Mouse (Mus musculus): ENCODE results near the gene Nme6. TPM values are rescaled to one million over a fixed set of nuclear protein-coding genes. Genes with fewer than 3 reads are reported as not detected.

Gene Nme6
- polyA plus RNA-seq, 1 experiment from 2014 or later, result 58.7 TPM

DNA sequence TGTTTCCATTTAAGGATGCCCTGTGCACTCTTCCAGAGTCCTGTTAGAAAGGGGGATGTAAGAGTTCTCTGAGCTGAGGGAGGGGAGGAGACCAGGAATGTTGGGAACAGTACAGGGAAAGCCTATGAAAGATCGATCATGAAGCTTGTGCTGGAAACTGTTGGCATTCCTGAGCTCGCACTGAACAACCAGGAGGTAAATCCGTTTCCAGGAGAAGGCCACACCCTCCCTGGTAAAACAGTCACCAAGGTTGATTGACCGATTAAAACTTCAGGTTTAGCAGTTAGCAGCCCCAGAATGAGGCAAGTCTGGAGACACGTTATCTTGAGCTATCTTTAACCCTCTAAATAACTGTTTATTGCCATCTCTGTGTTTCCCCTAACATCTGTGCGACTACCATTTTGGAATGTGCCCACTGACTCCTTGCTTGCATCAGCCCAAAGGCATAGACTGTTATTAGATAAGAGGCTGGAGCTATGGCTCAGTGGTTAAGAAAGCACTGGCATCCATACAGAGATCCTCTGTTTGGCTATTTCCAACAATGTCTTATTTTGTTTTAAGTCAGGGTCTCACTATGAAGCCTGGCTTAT is 38.5 kb downstream of the Nme6 start:
- no peak overlapping the region for H3K9ac ChIP-seq
- H3K4me2 ChIP-seq, result no peak overlapping the region
- ATAC-seq (ENCODE audit: insufficient read depth) (no peak), DNase-seq (no peak)
- no peaks in the 10 kb centered on the region for H3K4me1 ChIP-seq (ENCODE audit: insufficient read depth)
- H3K9me3 ChIP-seq (ENCODE audit: low read depth, low read length), result no peaks in the 10 kb centered on the region
- TF ChIP-seq CTCF (IDR thresholded peaks at IDR 0.05; ENCODE audit: low read depth), result no peak
- no peak overlapping the region for H3K27ac ChIP-seq (ENCODE audit: low read depth)
- no peak overlapping the region for H3K4me3 ChIP-seq (ENCODE audit: low read depth, low read length)
- H3K27me3 ChIP-seq (ENCODE audit: insufficient read depth, low read length), result no peaks in the 10 kb centered on the region
- no peaks in the 10 kb centered on the region for H3K36me3 ChIP-seq (ENCODE audit: insufficient read depth)
- 26% methylated on average over 6 of the region's 6 CpGs for WGBS

- peak within 1 kb of the TSS; percentile 96 for H3K4me2 ChIP-seq
- 6% methylated on average over 33 of the region's 33 CpGs for WGBS
- H3K4me3 ChIP-seq (ENCODE audit: low read depth, low read length), result peak within 1 kb of the TSS; percentile 99
- peaks cover 34% of the 10 kb centered on the region for H3K36me3 ChIP-seq (ENCODE audit: insufficient read depth)
- DNase-seq (peak; percentile 99), ATAC-seq (ENCODE audit: insufficient read depth) (peak; percentile 93)
- H3K9me3 ChIP-seq (ENCODE audit: low read depth, low read length), result no peaks in the 10 kb centered on the region
- no peaks in the 10 kb centered on the region for H3K4me1 ChIP-seq (ENCODE audit: insufficient read depth)
- H3K27ac ChIP-seq (ENCODE audit: low read depth), result peak within 1 kb of the TSS; percentile 91
- peak within 1 kb of the TSS; percentile 97 for H3K9ac ChIP-seq
- peak; percentile 64 for TF ChIP-seq CTCF (IDR thresholded peaks at IDR 0.05; ENCODE audit: low read depth)
- no peaks in the 10 kb centered on the region for H3K27me3 ChIP-seq (ENCODE audit: insufficient read depth, low read length)
Observed at GRCm38 (mm10) chr9:109874797-109875691, 42.5 kb downstream of the Nme6 start, which contains the start of gene Cdc25a. Cdc25a (plus strand) TSS chr9:109875579.

- Histone ChIP-seq H3K9me3 (ENCODE audit: low read depth, low read length) (no peaks in the 10 kb centered on the region), H3K9ac (peak overlapping the region; percentile 97), H3K36me3 (ENCODE audit: insufficient read depth) (peaks cover 42% of the 10 kb centered on the region), H3K4me2 (peak overlapping the region; percentile 96), H3K4me1 (ENCODE audit: insufficient read depth) (no peaks in the 10 kb centered on the region), H3K27ac (ENCODE audit: low read depth) (peak overlapping the region; percentile 91), H3K4me3 (ENCODE audit: low read depth, low read length) (peak overlapping the region; percentile 99), H3K27me3 (ENCODE audit: insufficient read depth, low read length) (no peaks in the 10 kb centered on the region)
- peak; percentile 69 for DNase-seq
- TF ChIP-seq CTCF (IDR thresholded peaks at IDR 0.05; ENCODE audit: low read depth), result no peak
- under 1% methylated on average over 76 of the region's 76 CpGs for WGBS
- peak; percentile 77 for ATAC-seq (ENCODE audit: insufficient read depth)
Observed at GRCm38 (mm10) chr9:109875695-109876601, 43.4 kb downstream of the Nme6 start.

DNA sequence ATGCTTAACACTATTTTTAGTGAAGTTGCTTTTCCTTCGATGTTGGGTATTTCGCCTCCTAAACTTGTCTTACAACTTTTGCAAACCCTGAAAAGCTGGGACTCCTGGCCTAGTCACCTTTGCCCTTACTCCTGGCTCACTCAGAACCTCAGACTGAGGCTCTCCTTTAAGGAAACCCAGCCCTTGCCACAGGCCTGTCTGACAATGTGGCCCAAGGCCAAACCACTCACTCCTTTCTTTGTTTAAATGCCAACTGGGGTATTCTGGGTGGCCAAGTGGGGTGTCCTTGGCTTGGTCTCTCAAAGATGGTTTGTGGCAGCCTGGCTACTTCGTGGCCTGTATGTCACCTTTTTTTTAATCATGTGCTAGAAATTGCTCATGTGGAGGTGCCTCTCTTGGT is 44.2 kb downstream of the Nme6 start:
- WGBS, result 2% methylated on average over 3 of the region's 3 CpGs
- H3K4me2 ChIP-seq, result peak overlapping the region; percentile 96
- H3K4me1 ChIP-seq (ENCODE audit: insufficient read depth), result no peaks in the 10 kb centered on the region
- TF ChIP-seq CTCF (IDR thresholded peaks at IDR 0.05; ENCODE audit: low read depth), result no peak
- peak; percentile 64 for DNase-seq
- H3K9me3 ChIP-seq (ENCODE audit: low read depth, low read length), result no peaks in the 10 kb centered on the region
- H3K27me3 ChIP-seq (ENCODE audit: insufficient read depth, low read length), result no peaks in the 10 kb centered on the region
- H3K27ac ChIP-seq (ENCODE audit: low read depth), result peak overlapping the region; percentile 91
- no peak for ATAC-seq (ENCODE audit: insufficient read depth)
- H3K4me3 ChIP-seq (ENCODE audit: low read depth, low read length), result peak overlapping the region; percentile 99
- H3K36me3 ChIP-seq (ENCODE audit: insufficient read depth), result peaks cover 50% of the 10 kb centered on the region
- H3K9ac ChIP-seq, result peak overlapping the region; percentile 97

GRCm38 (mm10) chr9:109877666-109878065 is 45.1 kb downstream of the Nme6 start:
- TF ChIP-seq CTCF (IDR thresholded peaks at IDR 0.05; ENCODE audit: low read depth), result 0 out of 2 replicates have a peak, but pooled peaks have one; percentile 14
- no peak overlapping the region for H3K27ac ChIP-seq (ENCODE audit: low read depth)
- peak overlapping the region; percentile 97; the same call in 1 of the 2 replicates for H3K9ac ChIP-seq
- no peaks in the 10 kb centered on the region for H3K9me3 ChIP-seq (ENCODE audit: low read depth, low read length)
- peaks cover 59% of the 10 kb centered on the region for H3K36me3 ChIP-seq (ENCODE audit: insufficient read depth)
- 69% methylated on average over 5 of the region's 5 CpGs for WGBS
- ATAC-seq (ENCODE audit: insufficient read depth) (no peak), DNase-seq (peak; percentile 29)
- H3K4me2 ChIP-seq, result peak overlapping the region; percentile 96
- no peaks in the 10 kb centered on the region for H3K27me3 ChIP-seq (ENCODE audit: insufficient read depth, low read length)
- H3K4me1 ChIP-seq (ENCODE audit: insufficient read depth), result no peaks in the 10 kb centered on the region
- peak overlapping the region; percentile 99 for H3K4me3 ChIP-seq (ENCODE audit: low read depth, low read length)

GRCm38 (mm10) chr9:109879305-109879704 is 46.8 kb downstream of the Nme6 start:
- Histone ChIP-seq H3K9ac (no peak overlapping the region), H3K4me1 (ENCODE audit: insufficient read depth) (no peaks in the 10 kb centered on the region), H3K27me3 (ENCODE audit: insufficient read depth, low read length) (no peaks in the 10 kb centered on the region), H3K36me3 (ENCODE audit: insufficient read depth) (peaks cover 76% of the 10 kb centered on the region), H3K27ac (ENCODE audit: low read depth) (no peak overlapping the region), H3K9me3 (ENCODE audit: low read depth, low read length) (no peaks in the 10 kb centered on the region), H3K4me3 (ENCODE audit: low read depth, low read length) (no peak overlapping the region), H3K4me2 (no peak overlapping the region)
- WGBS, result 84% methylated on average over 1 of the region's 1 CpGs
- DNase-seq, result no peak
- ATAC-seq (ENCODE audit: insufficient read depth), result no peak
- no peak for TF ChIP-seq CTCF (IDR thresholded peaks at IDR 0.05; ENCODE audit: low read depth)
